Mouse (Mus musculus): ENCODE data around the gene Shc4.

Gene Shc4

DNA sequence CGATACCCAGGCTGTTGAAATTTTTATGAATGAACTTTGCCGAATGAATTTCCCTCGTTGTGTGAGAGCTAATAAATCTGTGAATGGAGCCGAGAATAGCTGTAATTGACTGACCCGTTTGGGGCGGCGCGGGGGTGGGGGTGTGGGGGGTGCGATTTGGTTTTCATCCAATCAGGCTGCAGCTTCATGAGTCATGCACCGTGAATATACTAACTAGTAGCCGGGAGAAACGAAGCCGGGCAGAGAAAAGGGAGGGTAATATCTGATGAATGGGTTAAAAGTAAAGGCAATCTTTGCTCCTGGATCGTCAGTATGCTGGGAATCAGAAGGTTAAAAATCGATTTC is at the start of gene Shc4:
Gene Shc4 (minus strand): TSS at position 63 of the 345 bp plus-strand sequence.
- in situ Hi-C loops (cut with MboI; ENCODE audit: unreplicated experiment in 2 of 2): loop anchor here in 1 of 2 experiments (5.0 kb wide), 1 partner anchor 47 kb away; no protein-coding TSS in a partner anchor

DNA sequence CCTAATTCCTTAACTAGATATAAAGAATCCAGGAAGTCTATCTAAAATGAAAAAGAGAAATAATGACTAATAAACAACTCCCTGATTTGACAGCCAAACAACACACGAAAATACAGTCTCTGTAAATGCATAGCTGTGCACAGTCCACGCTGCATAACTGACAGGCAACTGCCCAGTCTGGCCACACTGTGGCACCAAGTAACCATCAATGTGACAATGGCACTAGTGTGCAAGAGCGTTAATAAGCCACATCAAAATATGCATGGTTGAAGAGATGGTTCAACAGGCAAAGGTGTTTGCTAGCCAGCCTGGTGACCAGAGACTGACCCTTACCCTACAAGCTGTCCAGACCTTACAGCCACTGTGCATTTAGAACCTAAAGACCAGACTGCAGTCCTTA is 41.1 kb upstream of the Shc4 start:
- in situ Hi-C loops (cut with MboI; ENCODE audit: unreplicated experiment in 2 of 2): loop anchor here in 1 of 2 experiments (25.0 kb wide), 1 partner anchor 597 kb away; no protein-coding TSS in a partner anchor

DNA sequence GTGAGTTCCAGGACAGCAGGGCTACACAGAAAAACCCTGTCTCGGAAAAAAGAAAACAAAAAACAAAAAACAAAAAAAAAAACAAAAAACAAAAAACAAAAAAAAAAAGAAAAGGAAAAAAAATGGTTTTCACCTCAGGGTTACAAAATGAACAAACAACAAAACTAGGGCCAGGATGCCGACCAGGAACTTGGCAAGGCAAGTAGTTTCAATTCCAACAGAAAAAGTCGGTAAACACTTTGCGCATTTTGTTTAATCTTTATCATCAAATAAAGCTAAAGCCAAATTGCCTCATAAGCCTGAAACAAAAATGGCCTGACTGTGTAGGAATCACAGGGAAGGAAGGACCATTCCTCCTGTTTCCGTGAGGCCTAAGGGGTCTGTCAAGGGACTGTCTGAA is 40.6 kb upstream of the Shc4 start:
- in situ Hi-C loops (cut with MboI; ENCODE audit: unreplicated experiment in 2 of 2): loop anchor here (5.0 to 25.0 kb wide), 2 partner anchors 598 kb away; no protein-coding TSS in a partner anchor

DNA sequence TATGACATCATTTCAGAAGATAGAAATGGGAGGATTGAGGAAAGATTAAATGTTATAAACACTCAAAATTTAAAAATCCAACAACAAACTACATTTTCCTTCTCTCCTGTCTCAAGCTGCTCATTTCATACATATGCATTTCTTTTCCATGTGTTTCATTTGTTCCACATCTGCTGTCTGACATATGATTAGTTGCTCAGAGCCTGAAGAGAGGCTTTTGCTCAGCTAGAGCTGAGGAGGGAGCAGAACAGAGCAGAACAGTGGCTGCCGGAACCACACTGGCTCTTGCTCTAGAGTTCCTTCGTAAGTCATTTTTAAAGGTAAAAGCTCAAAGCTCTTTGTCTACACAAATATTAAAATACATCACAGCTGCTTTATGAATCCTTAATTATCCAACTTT is 25.4 kb upstream of the Shc4 start:
- in situ Hi-C loops (cut with MboI; ENCODE audit: unreplicated experiment in 2 of 2): no loop called here

DNA sequence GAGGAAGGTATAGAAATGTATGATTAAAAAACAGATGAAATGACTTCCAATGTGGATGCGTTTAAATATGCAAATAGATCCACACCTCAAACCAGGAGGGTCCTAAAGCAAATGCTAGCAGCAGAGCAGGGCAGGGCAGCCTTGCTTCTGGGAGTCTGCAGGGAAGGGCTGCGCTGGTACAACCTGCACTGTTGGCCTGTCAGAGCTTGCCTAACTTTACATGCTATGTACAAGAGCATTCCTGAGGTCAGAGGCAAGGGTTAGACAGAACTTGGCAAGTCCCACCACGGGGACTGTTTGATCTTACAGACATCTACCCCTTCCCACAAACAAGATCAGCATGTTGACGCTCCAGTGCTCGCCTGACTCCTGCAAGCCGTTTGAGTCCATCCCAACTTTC is 15.4 kb upstream of the Shc4 start:
- in situ Hi-C loops (cut with MboI; ENCODE audit: unreplicated experiment in 2 of 2): no loop called here

DNA sequence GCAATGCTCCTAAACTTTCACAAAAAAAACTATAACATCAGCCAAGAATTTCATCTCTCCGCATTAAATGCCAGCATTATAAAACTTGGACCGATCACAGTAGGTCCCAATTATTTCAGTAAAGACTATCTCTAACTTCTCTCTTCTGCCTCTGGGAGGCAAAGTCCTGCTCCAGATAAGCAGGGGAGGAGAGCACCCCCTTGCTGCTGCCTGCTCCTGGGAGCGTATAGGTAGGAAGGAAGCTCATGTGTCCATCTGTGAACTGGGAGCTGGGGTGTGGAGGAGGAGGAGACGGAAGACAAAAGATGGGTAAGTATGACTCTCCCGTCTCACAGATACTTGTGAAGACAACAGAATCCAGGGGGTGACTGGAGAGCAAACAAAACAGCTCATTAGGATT is 14.8 kb upstream of the Shc4 start:
- in situ Hi-C loops (cut with MboI; ENCODE audit: unreplicated experiment in 2 of 2): no loop called here

DNA sequence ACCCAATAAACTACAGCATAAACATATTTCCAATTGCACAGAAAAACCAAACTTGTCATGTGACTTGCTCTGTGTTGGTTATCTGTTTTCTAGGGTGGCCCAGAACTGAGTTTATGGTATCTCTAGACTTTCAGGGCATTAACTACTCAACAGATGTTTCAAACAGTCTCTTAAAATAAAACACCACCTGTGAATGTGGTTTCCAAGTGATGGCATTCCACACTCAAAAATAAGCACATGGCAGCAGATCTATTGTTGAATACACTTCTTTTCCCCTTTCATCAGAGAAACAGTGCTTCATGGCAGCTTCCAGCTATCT is 12.0 kb upstream of the Shc4 start:
- in situ Hi-C loops (cut with MboI; ENCODE audit: unreplicated experiment in 2 of 2): no loop called here

DNA sequence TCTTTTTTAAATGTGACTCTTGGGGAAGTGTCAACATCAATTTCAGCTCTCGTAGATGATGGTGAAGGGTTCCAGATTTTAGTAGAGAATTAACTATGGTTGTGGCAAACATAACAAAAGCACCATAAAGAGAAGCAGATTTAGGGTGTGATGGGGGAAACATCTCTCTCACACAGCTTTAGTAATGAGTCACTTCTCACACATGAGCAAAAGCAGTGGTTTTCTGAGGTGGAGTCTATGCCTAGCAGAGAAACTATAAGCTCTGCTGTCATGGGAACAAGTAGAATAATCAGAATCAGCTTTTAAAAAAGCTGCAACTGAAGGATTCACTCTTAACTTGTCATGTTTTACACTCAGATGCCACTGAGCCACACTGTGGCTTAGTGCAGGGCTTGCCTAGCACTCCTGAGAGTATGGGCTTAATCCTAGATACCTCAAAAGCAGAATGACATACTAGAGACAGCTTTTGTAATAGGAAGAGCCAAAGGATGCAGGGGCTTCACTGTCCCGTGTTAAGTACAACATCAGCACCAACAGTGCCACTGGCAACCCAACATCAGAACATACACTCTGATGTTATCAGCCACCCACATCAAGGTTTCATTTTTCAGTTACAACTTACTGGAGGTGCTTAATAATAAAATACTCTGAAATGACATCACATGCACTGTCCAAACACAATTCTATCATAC is 11.5 kb upstream of the Shc4 start:
- in situ Hi-C loops (cut with MboI; ENCODE audit: unreplicated experiment in 2 of 2): no loop called here

DNA sequence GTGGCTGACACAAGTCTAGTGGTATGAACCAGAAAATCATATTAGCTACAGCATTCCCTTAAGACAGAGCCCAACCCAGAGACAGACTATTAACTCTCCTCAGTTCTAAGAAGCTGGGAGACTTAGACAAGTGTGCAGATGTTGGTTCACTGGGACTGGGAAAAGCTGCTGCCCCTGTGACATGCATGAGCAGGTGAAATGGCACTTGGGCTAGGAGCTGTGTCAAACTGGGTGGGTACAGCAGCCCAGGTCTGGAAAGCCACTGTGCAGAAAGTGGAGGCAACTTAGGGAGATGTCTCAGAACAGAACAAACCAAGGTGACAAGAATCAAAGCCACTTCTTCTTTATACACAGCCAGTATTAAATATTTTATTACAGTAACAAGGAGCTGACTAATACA is 10.8 kb upstream of the Shc4 start:
- in situ Hi-C loops (cut with MboI; ENCODE audit: unreplicated experiment in 2 of 2): no loop called here

DNA sequence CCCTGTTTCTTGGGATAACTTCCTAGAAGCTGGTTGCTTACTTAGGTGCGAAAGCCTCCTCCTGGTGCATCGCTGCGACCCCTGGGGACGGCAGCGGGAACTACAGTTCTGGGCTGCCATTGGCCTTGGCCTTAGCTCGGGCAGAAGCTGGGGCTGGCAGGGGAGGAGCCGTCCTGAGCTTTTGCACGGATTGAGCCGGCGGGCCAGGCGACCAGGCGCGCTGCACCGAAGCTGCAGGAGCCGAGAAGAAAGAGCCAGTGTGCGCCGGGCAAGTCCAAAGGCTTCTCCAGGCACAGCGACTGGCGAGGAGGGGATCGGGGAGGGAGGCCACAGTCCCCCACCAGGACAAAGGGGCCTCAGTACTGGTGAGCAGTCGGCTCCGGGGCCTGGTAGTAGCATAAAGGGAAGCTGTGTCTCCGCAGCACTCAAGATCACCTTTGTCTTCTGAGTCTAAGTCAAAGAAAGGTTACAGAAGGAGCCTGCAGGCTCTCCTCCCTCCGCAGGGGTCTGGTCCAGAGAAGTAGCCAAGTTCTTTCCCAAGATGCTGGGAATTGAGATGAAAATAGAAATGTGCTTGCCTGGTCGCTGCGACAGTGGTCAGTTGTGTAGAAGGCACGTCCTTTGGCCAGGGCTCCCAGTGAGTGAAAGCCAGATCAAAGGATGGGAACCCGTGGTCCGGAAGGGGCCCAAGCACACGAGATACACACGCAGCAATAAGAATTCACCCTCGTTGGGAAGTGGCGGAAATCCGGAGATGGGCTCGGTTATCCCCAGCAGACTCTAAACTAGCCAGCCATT is 8.0 kb upstream of the Shc4 start:
- in situ Hi-C loops (cut with MboI; ENCODE audit: unreplicated experiment in 2 of 2): no loop called here

DNA sequence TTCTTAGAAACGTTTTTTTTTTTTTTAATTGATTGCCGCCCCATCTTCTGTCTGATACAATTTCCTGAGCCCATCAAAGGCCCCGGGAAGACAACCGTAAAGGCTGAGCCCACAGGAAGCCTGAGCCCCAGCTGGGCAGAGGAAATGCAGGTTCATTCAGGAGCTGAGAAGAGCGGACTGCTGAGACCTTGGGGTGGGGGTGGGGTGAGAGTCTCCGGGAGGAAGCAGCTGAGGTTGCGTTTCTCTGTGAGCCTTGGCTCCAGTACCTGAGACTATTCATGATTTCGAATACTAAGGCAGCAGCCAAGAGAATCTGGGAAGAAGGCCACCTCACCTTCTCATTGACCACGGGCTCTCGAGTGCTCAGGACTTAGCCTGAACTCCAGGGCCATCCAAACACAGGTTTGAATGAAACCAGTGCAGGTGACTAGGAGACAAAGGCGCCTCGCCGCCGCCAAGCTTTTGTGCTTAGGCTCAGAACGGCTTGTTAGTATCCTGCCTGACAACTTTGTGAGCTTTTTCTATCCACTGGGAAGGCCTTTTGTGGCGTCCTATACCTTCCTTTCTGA is 682 bp upstream of the Shc4 start:
- in situ Hi-C loops (cut with MboI; ENCODE audit: unreplicated experiment in 2 of 2): loop anchor here (5.0 kb wide), 2 partner anchors 47 to 62 kb away; no protein-coding TSS in a partner anchor

DNA sequence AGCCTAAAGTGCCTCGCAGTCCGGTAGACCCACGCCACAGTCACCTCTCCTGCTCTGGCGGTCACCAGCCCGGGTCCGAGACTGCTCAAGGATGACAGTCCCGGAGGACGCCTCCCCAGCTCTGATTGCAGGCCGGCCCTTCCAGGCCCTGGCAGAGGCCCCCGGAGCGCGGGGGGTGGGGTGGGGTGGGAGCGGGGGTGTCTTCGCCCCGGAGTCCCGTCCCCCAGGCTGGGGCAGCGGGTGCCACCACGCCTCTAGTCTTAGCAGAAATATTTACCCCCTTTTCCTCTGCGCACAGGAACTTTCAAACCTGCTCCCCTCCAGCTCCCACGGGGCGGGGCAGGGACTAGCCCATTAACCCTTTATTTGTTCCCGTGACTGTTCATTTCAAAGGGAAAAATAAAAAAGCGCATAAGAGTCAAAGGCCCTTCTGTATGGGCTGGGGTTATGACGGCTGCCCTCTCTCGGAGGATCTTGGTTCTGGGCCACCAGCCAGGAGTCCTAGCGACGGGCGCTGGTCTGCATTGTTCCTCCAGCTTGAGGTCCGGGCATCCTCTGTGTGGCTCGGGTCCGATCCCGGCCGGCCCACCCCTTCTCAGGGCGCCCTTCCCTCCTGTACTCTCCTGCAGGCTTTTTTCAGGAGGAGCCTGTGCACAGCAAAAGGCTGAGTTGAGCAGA is 401 bp downstream of the Shc4 start:
- in situ Hi-C loops (cut with MboI; ENCODE audit: unreplicated experiment in 2 of 2): loop anchor here in 1 of 2 experiments (5.0 kb wide), 1 partner anchor 46 kb away; no protein-coding TSS in a partner anchor

DNA sequence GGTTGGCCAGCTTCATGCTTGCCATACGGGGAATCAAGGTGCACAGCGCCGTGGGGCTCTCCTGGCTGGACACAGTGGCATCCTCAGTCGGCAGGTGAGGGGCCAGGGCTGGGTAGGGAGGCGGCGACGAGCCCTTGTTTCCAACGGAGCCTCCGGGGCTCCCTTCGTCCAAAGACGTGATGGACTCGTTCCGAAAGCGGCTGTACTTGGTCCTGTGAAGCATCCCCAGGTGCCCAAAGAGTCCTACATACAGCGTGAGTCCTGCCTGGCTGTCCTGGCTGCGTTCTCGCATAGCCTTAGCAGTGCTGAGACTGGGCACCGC is 901 bp downstream of the Shc4 start:
- in situ Hi-C loops (cut with MboI; ENCODE audit: unreplicated experiment in 2 of 2): loop anchor here in 1 of 2 experiments (5.0 kb wide), 1 partner anchor 46 kb away; no protein-coding TSS in a partner anchor

DNA sequence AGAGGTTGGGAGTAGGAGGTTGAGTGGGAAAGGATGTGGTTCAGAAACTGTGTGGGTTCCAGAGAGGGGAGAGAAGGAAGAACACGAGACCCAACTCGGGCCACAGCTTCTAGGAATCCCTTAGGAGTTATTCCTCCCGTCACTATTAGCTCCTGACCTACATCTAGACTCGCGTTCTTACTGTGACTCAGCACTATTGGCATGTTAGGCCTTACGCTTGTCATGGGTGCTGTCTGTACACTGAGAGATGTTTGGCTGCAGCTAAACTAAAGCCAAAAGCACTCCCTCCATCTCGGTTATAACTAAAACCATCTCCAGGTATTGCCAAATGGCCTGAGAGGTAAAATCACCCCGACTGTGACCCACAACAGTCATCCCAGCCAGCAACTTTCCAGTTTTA is 7.3 kb downstream of the Shc4 start:
- in situ Hi-C loops (cut with MboI; ENCODE audit: unreplicated experiment in 2 of 2): no loop called here

DNA sequence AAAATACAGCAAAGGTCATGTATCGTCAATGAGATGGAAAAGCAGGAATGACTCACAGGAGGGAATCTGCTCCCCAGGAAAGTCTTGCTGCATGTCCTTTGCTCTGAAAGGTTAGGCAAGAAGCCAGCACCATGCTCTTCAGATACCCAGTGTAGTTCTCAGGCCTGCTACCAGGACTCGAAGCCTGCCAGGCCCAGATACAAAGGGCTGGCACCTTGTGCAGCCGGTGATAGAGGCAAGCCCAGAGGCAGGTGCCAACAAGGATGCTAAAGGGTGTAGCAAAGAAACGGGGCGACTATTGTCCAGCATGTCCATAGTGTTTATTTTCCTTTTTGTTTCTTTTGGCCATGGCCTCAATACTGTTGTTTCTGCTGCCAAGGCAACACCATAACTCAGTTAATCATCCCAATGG is 17.4 kb downstream of the Shc4 start:
- in situ Hi-C loops (cut with MboI; ENCODE audit: unreplicated experiment in 2 of 2): no loop called here

DNA sequence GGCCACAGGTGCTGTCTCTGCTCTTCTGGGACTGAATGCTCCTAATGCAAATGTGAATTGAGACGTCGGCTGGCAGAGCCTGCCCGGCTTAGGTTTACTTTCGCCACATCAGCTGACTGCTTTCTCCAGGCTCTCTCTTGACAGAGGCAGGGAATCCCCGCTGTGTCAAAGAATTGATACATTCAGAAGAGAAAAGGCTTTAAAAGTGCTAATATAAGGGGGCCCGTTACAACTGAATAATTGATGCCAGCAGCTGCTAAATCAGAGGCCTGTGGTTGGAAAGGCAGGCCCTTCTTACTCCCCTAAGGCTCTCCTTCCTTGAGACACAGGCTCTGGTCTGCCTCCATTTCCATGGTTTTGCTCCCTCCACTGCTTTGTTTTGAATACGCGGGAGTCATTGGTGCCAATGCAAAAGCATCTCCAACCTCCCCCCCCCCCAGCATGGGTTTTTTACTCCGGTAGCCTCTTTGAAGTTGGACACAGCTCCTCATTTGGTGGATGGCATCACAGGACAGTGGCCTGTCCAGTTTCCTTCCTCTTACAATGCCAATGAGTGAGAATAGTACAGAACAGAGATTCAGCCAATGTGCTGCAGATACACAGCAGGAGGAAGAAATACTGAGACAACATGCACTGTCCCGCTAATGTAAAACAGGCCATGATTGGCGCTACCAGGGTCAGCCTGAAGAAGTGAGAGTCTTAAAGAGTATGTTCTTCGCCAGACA is 18.9 kb downstream of the Shc4 start:
- in situ Hi-C loops (cut with MboI; ENCODE audit: unreplicated experiment in 2 of 2): no loop called here

DNA sequence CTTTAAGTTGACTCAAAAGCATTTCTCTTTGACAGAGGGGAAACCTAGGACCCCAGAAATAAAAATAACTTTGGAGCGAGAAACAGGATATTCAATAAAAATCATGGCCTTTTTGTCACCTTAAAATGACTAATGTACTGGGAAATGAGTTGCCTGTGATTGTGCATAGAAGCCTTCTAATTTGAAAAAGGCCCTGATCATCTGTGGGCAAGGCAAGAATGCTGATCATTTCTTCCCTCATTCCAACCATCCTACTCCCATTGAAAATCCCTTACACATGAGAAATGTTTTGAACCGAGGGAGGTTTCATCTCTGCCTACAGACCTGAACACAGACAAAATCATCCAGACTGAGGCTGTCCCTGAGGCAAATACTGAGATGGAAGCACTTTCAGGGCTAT is 21.1 kb downstream of the Shc4 start:
- in situ Hi-C loops (cut with MboI; ENCODE audit: unreplicated experiment in 2 of 2): no loop called here

DNA sequence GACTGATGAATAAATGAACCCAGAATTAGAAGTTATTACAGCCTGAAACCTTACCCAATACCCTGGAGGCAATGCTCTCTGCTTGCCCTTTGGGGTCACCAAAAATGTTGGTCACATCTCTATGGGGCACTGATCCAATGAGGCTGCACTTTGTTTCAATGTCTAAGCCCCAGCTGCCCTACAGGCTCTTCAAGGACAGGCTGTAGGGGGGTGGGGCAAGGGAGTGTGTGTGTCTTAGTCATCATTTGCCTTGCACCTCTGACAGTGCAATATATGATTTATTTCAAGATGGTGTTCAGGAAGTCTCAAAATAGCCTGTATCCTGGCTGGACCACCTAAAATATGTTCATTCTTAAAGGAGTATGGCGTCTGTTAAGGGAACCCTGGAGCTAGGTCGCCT is 22.3 kb downstream of the Shc4 start:
- in situ Hi-C loops (cut with MboI; ENCODE audit: unreplicated experiment in 2 of 2): no loop called here

DNA sequence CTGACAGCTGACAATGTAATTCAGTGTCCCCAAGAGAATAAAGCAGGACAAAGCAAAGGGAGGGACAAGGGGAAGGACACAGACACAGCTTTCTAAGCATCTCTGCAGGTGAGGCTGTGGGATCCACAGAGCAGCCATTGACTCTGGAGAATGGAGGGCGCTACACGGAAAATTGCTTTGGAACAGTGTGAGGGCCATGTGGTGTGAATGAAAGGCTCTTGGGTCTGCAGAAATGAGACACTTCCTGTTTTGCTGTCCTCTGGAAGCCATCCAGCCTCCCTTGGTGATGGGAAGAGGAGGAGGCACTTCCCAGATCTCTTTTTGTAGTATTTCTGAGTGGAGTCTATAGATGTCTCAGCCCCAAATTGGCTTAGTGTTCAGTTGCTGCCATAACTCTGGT is 27.7 kb downstream of the Shc4 start:
- in situ Hi-C loops (cut with MboI; ENCODE audit: unreplicated experiment in 2 of 2): no loop called here

DNA sequence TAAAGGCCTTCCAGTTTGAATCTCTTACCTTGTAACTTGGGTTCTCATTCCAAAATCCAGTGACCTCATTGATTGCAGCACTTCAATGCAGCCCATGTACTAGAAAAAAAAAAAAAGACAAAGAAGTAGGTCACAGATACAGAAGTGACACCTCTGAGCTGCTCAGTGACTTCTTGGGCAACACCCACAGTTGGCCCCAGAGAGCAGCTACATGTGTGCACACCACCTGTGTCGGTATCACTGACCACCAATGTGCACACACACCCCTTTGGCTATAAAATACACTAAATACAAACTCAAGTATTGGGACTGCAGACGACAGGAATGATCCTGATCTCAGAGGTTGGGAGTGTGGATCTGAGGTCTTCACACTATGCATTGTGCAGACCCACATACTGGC is 29.1 kb downstream of the Shc4 start:
- in situ Hi-C loops (cut with MboI; ENCODE audit: unreplicated experiment in 2 of 2): no loop called here

DNA sequence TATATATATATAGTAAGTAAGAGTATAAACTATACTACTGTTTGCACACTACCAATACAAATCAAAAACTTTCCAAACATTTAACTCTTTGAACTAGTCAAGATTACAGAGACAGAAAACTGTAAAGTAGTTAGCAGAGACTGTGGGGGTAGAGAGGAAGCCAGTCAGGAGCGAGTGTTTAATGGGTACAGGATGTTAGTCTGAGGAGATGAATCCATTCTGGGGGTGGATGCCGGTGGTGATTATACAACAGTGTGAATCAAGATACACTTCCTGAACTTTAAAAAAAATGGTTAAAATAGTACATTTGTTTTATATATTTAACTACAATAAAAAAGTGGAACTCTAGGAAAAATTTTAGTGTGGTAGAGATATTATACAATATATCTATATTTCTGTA is 31.9 kb downstream of the Shc4 start:
- in situ Hi-C loops (cut with MboI; ENCODE audit: unreplicated experiment in 2 of 2): no loop called here
